Mouse (Mus musculus): ENCODE results near the gene Cox7a2. TPM values are rescaled to one million over a fixed set of nuclear protein-coding genes. Genes with fewer than 3 reads are reported as not detected.

The Cox7a2 gene
- 265 TPM for polyA plus RNA-seq (2017; shearing (Covaris generic))

GRCm38 (mm10) chr9:79759385-79760005 lies at the start of gene Cox7a2:
Cox7a2 (minus strand) TSS chr9:79759878.

DNA sequence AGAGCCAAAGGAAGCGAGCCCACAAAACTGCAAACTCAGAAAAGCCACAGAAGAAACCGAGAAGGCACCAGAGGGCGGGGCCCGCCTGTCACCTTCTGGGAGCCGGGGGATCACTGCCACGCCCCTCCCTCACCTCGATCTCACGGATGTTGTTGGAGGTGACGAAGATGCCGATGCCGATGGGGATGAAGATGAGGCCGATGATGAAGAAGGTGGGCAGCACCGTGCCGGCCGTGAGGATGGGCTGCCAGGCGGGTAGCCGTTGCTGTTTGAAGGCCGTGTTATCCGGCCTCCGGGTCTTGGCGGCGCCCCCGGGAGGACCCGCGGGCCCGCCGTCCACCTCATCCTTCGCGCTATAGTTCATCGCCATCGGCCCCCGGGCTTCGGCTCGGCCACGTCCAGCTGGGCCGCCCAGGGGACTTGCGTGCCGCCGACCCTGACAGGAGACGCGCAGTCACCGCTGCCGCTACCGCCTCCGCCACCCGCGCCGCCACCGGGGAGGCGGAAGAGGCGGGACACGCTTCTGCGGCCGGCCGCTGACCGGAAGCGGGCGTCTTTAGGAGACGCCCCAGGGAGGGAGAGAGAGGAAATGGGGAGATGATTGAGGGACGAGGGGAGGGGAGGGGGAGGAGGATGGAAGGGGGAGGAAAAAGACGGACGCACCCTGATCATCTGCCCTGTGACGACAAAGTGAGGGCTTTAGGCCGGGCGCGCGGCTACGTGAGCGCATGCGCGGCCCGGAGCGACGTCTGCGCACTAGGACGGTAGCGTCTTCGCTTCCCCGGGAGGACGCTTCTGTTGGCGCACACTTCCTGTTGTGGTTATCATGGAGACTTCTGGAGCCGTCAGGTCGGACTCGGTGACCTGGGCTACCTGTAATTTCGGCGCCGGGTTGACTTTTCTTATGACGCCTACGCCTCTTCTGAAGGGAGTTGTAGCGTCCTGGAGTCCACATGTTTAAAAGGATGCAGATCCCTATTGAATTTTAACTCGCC lies 33.5 kb upstream of the Cox7a2 start, which contains the start of gene Tmem30a:
Tmem30a (minus strand) TSS at position 667 of the 995 bp plus-strand sequence.

DNA sequence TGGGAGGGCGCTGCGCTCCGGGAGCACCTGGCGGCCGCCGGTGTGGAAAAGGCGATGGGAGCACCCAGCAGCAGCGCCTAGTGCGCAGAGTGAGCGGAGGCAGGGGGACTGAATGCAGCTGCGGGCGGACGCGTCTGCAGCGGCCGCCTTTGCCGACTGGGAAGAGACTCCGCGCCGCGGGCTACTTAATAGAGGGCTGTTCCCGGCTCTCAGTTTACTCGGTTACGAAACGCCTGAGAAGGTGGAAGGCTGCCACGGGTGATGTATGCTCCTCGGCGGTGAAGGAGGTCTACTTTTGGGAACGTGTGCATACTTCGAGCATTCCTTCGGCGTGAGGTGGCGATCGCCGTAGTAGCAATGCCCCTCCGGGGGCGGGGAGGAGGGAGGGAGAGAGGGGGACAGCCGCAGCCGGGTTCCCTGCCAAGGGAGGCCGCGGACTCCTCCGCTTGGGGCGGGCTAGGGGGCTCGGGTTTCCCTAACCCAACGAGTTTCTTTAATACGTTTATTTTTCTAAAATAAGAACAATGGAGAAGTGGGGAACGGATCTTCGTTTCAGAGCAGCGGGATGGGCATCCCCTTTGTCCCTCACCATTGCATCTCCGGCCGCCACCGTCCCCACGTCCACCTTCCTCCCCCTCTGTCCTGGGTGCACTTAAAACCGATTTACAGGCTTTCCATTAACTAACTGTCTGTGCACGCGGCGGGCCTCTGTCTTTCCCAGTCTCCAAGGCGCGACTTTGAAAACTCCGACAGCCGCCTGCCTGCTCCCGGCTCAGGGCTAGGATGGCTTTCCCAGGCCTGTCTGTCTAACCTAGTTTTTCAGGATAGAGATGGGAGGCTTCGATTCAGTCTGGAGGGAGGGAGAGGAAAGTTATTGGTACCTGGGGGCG lies 41.0 kb downstream of the Cox7a2 start, which contains the start of gene Col12a1:
Col12a1 (minus strand) TSS at position 351 of the 890 bp plus-strand sequence.

Other genes starting within 250 kb of the Cox7a2 start
- 0.10 TPM for gene Col12a1, start 41.0 kb downstream of the Cox7a2 start, polyA plus RNA-seq (2017; shearing (Covaris generic))
- 97.5 TPM for gene Tmem30a, start 33.6 kb upstream of the Cox7a2 start, polyA plus RNA-seq (2017; shearing (Covaris generic))

All from CD4-positive, CD25-positive, alpha-beta regulatory T cell (primary cell).